Mouse (Mus musculus): Measurements from ENCODE around the gene Ctnna3. TPM values are rescaled to one million over a fixed set of nuclear protein-coding genes. Genes with fewer than 3 reads are reported as not detected.
A peak's percentile ranks its signal among the peaks of the same experiment; 100 is the strongest.

The Ctnna3 gene
- polyA plus RNA-seq, 1 experiment from 2014 or later, result 0.92 TPM

- peaks cover 6% of the 10 kb centered on the region; the same call in 1 of the 2 replicates for H3K4me1 ChIP-seq
- ATAC-seq (ENCODE audit: insufficient number of reproducible peaks, low FRiP score, low TSS enrichment, low read depth), result no peak
- WGBS, result 40% methylated on average over 8 of the region's 8 CpGs
Observed at GRCm38 (mm10) chr10:63455110-63455878, 25.4 kb downstream of the Ctnna3 start.

GRCm38 (mm10) chr10:63457292-63458128 lies 27.6 kb downstream of the Ctnna3 start:
- Histone ChIP-seq H3K4me3 (replicated peaks) (no peak overlapping the region), H3K9ac (no peak overlapping the region)
- ATAC-seq (ENCODE audit: insufficient number of reproducible peaks, low FRiP score, low TSS enrichment, low read depth), result no peak

More at GRCm38 (mm10) chr10:63455110-63455878, 25.4 kb downstream of the Ctnna3 start:
- Histone ChIP-seq H3K27ac (replicated peaks) (no peak overlapping the region; the same call in 1 of the 2 replicates), H3K9me3 (replicated peaks) (no peaks in the 10 kb centered on the region), H3K36me3 (no peaks in the 10 kb centered on the region), H3K4me3 (replicated peaks) (no peak overlapping the region), H3K27me3 (no peaks in the 10 kb centered on the region), H3K9ac (no peak overlapping the region), H3K4me2 (replicated peaks) (no peak overlapping the region)

GRCm38 (mm10) chr10:63460935-63461334 lies 31.0 kb downstream of the Ctnna3 start:
- H3K27ac ChIP-seq (replicated peaks), result no peak overlapping the region
- H3K36me3 ChIP-seq, result no peaks in the 10 kb centered on the region
- no peaks in the 10 kb centered on the region for H3K27me3 ChIP-seq
- no peak overlapping the region for H3K4me3 ChIP-seq (replicated peaks)
- ATAC-seq (ENCODE audit: insufficient number of reproducible peaks, low FRiP score, low TSS enrichment, low read depth), result no peak
- no peak overlapping the region for H3K9ac ChIP-seq
- no peak overlapping the region for H3K4me2 ChIP-seq (replicated peaks)
- WGBS, result 66% methylated on average over 5 of the region's 5 CpGs
- H3K4me1 ChIP-seq, result no peaks in the 10 kb centered on the region
- no peaks in the 10 kb centered on the region for H3K9me3 ChIP-seq (replicated peaks)

More at GRCm38 (mm10) chr10:63457292-63458128, 27.6 kb downstream of the Ctnna3 start:
- WGBS, result 71% methylated on average over 17 of the region's 17 CpGs
- peaks cover 6% of the 10 kb centered on the region; the same call in 1 of the 2 replicates for H3K4me1 ChIP-seq
- H3K27me3 ChIP-seq, result no peaks in the 10 kb centered on the region
- H3K36me3 ChIP-seq, result no peaks in the 10 kb centered on the region
- H3K27ac ChIP-seq (replicated peaks), result no peak overlapping the region
- H3K9me3 ChIP-seq (replicated peaks), result no peaks in the 10 kb centered on the region
- H3K4me2 ChIP-seq (replicated peaks), result no peak overlapping the region

- Histone ChIP-seq H3K9ac (no peak overlapping the region), H3K27me3 (no peaks in the 10 kb centered on the region), H3K4me2 (replicated peaks) (no peak overlapping the region), H3K27ac (replicated peaks) (no peak overlapping the region), H3K4me3 (replicated peaks) (no peak overlapping the region), H3K4me1 (peaks cover 12% of the 10 kb centered on the region; the same call in 1 of the 2 replicates), H3K9me3 (replicated peaks) (no peaks in the 10 kb centered on the region), H3K36me3 (no peaks in the 10 kb centered on the region)
- no peak for ATAC-seq (ENCODE audit: insufficient number of reproducible peaks, low FRiP score, low TSS enrichment, low read depth)
- WGBS, result 42% methylated on average over 6 of the region's 6 CpGs
Observed at GRCm38 (mm10) chr10:63472473-63472872, 42.6 kb downstream of the Ctnna3 start.

GRCm38 (mm10) chr10:63476167-63476647 lies 46.3 kb downstream of the Ctnna3 start:
- H3K27me3 ChIP-seq, result no peaks in the 10 kb centered on the region
- H3K36me3 ChIP-seq, result no peaks in the 10 kb centered on the region
- no peak overlapping the region for H3K4me3 ChIP-seq (replicated peaks)
- H3K9me3 ChIP-seq (replicated peaks), result no peaks in the 10 kb centered on the region
- H3K4me1 ChIP-seq, result peaks cover 12% of the 10 kb centered on the region; the same call in 1 of the 2 replicates
- peak; percentile 65 for ATAC-seq (ENCODE audit: insufficient number of reproducible peaks, low FRiP score, low TSS enrichment, low read depth)
- H3K9ac ChIP-seq, result no peak overlapping the region
- no peak overlapping the region for H3K4me2 ChIP-seq (replicated peaks)
- peak overlapping the region; percentile 5; the same call in 1 of the 2 replicates for H3K27ac ChIP-seq (replicated peaks)
- 34% methylated on average over 10 of the region's 10 CpGs for WGBS

- Histone ChIP-seq H3K27me3 (no peaks in the 10 kb centered on the region), H3K4me3 (replicated peaks) (no peak overlapping the region), H3K4me2 (replicated peaks) (no peak overlapping the region), H3K4me1 (peaks cover 12% of the 10 kb centered on the region; the same call in 1 of the 2 replicates), H3K9ac (no peak overlapping the region), H3K9me3 (replicated peaks) (no peaks in the 10 kb centered on the region), H3K27ac (replicated peaks) (no peak overlapping the region), H3K36me3 (no peaks in the 10 kb centered on the region)
- no peak for ATAC-seq (ENCODE audit: insufficient number of reproducible peaks, low FRiP score, low TSS enrichment, low read depth)
- 41% methylated on average over 2 of the region's 2 CpGs for WGBS
Observed at GRCm38 (mm10) chr10:63478946-63479345, 49.0 kb downstream of the Ctnna3 start.

GRCm38 (mm10) chr10:63480066-63480465 lies 50.2 kb downstream of the Ctnna3 start:
- no peaks in the 10 kb centered on the region for H3K9me3 ChIP-seq (replicated peaks)

GRCm38 (mm10) chr10:63488346-63488745 lies 58.4 kb downstream of the Ctnna3 start:
- no peaks in the 10 kb centered on the region for H3K27me3 ChIP-seq
- no peak overlapping the region for H3K4me3 ChIP-seq (replicated peaks)
- no peaks in the 10 kb centered on the region for H3K9me3 ChIP-seq (replicated peaks)
- no peaks in the 10 kb centered on the region for H3K4me1 ChIP-seq
- WGBS, result 88% methylated on average over 7 of the region's 7 CpGs
- H3K9ac ChIP-seq, result no peak overlapping the region
- no peak overlapping the region for H3K4me2 ChIP-seq (replicated peaks)
- no peak overlapping the region for H3K27ac ChIP-seq (replicated peaks)
- H3K36me3 ChIP-seq, result no peaks in the 10 kb centered on the region
- no peak for ATAC-seq (ENCODE audit: insufficient number of reproducible peaks, low FRiP score, low TSS enrichment, low read depth)

More at GRCm38 (mm10) chr10:63480066-63480465, 50.2 kb downstream of the Ctnna3 start:
- no peak overlapping the region for H3K4me3 ChIP-seq (replicated peaks)
- H3K27me3 ChIP-seq, result no peaks in the 10 kb centered on the region
- no peaks in the 10 kb centered on the region for H3K36me3 ChIP-seq
- no peak overlapping the region for H3K4me2 ChIP-seq (replicated peaks)
- H3K27ac ChIP-seq (replicated peaks), result no peak overlapping the region
- no peak overlapping the region for H3K9ac ChIP-seq
- WGBS, result 46% methylated on average over 5 of the region's 5 CpGs
- peaks cover 12% of the 10 kb centered on the region; the same call in 1 of the 2 replicates for H3K4me1 ChIP-seq
- no peak for ATAC-seq (ENCODE audit: insufficient number of reproducible peaks, low FRiP score, low TSS enrichment, low read depth)

- Histone ChIP-seq H3K4me1 (no peaks in the 10 kb centered on the region), H3K27ac (replicated peaks) (no peak overlapping the region), H3K36me3 (no peaks in the 10 kb centered on the region), H3K4me2 (replicated peaks) (no peak overlapping the region), H3K9me3 (replicated peaks) (no peaks in the 10 kb centered on the region), H3K27me3 (no peaks in the 10 kb centered on the region), H3K4me3 (replicated peaks) (no peak overlapping the region), H3K9ac (no peak overlapping the region)
- ATAC-seq (ENCODE audit: insufficient number of reproducible peaks, low FRiP score, low TSS enrichment, low read depth), result no peak
- 75% methylated on average over 3 of the region's 3 CpGs for WGBS
Observed at GRCm38 (mm10) chr10:63523956-63524355, 94.1 kb downstream of the Ctnna3 start.

- H3K27me3 ChIP-seq, result no peaks in the 10 kb centered on the region
- H3K27ac ChIP-seq (replicated peaks), result no peak overlapping the region
- H3K36me3 ChIP-seq, result no peaks in the 10 kb centered on the region
- no peak overlapping the region for H3K4me3 ChIP-seq (replicated peaks)
- no peak overlapping the region for H3K9ac ChIP-seq
- H3K4me2 ChIP-seq (replicated peaks), result no peak overlapping the region
- ATAC-seq (ENCODE audit: insufficient number of reproducible peaks, low FRiP score, low TSS enrichment, low read depth), result no peak
- 71% methylated on average over 4 of the region's 4 CpGs for WGBS
- no peaks in the 10 kb centered on the region for H3K4me1 ChIP-seq
- no peaks in the 10 kb centered on the region for H3K9me3 ChIP-seq (replicated peaks)
Observed at GRCm38 (mm10) chr10:63526027-63526426, 96.1 kb downstream of the Ctnna3 start.

GRCm38 (mm10) chr10:63532381-63532780 lies 102.5 kb downstream of the Ctnna3 start:
- Histone ChIP-seq H3K36me3 (no peaks in the 10 kb centered on the region), H3K4me2 (replicated peaks) (no peak overlapping the region), H3K4me3 (replicated peaks) (no peak overlapping the region), H3K9ac (no peak overlapping the region), H3K4me1 (no peaks in the 10 kb centered on the region), H3K27ac (replicated peaks) (no peak overlapping the region), H3K9me3 (replicated peaks) (no peaks in the 10 kb centered on the region), H3K27me3 (no peaks in the 10 kb centered on the region)
- no peak for ATAC-seq (ENCODE audit: insufficient number of reproducible peaks, low FRiP score, low TSS enrichment, low read depth)
- 70% methylated on average over 8 of the region's 8 CpGs for WGBS

Data from embryonic facial prominence, embryonic 15.5 days (tissue).